Mouse (Mus musculus) CH12.LX (cell line): ENCODE measurements around the gene Mdga1. TPM values are rescaled to one million over a fixed set of nuclear protein-coding genes. Genes with fewer than 3 reads are reported as not detected.

Experiments used
- DNase-seq: peaks from one replicate; pipeline ENCODE4 v3.0.0-alpha.2; 2013; ENCODE audit errors: extremely low read depth
- H3K27ac ChIP-seq: 2 replicates; pipeline ENCODE4 v1.5.1; 2012; ENCODE audit warnings: low read depth, mild to moderate bottlenecking, control low read depth, moderate library complexity; ENCODE audit not compliant: insufficient read depth
- H3K27me3 ChIP-seq: replicated peaks from 2 replicates; pipeline ENCODE3; 2012; ENCODE audit warnings: inconsistent platforms
- H3K36me3 ChIP-seq, 2 experiments: replicated peaks in 1 of 2; 2 replicates each; pipeline versions ENCODE3 to v1.6.1; 2012; ENCODE audit warnings: inconsistent platforms in 1 of 2, low read length in 1 of 2, mild to moderate bottlenecking in 1 of 2, mixed read lengths in 1 of 2, moderate library complexity in 1 of 2; ENCODE audit not compliant: control insufficient read depth in 1 of 2, insufficient read depth in 1 of 2
- H3K4me1 ChIP-seq, 2 experiments: 2 replicates each; pipeline ENCODE4 v1.6.1; 2012; ENCODE audit warnings: inconsistent platforms in 1 of 2, moderate library complexity in 1 of 2; ENCODE audit not compliant: insufficient read depth in 2 of 2, control insufficient read depth in 1 of 2
- H3K4me2 ChIP-seq: 2 replicates; pipeline ENCODE4 v1.6.1; 2012; ENCODE audit warnings: low read depth, mild to moderate bottlenecking, control low read depth; ENCODE audit not compliant: poor library complexity, insufficient read depth, severe bottlenecking
- H3K4me3 ChIP-seq, 3 experiments: fragments of 150-350 bp in 1 of 3; sonication (generic) in 1 of 3; replicated peaks in 1 of 3; 2 replicates each; pipeline versions ENCODE3 to v1.5.1; 2011 to 2012; ENCODE audit warnings: low read depth in 2 of 3, low read length in 2 of 3, mild to moderate bottlenecking in 2 of 3, moderate library complexity in 2 of 3, control low read depth in 1 of 3, improper control_type of control experiment in 1 of 3, inconsistent platforms in 1 of 3, mixed read lengths in 1 of 3; ENCODE audit not compliant: poor library complexity in 1 of 3
- H3K79me2 ChIP-seq: replicated peaks from 2 replicates; pipeline ENCODE4 v1.6.1; 2012; ENCODE audit warnings: mild to moderate bottlenecking, moderate library complexity; ENCODE audit not compliant: control insufficient read depth, poor library complexity, insufficient read depth, severe bottlenecking; ENCODE audit errors: extremely low read depth
- H3K9ac ChIP-seq: 2 replicates; pipeline ENCODE4 v1.6.1; 2012; ENCODE audit warnings: low read depth, mild to moderate bottlenecking, control low read depth, moderate library complexity; ENCODE audit not compliant: insufficient read depth
- H3K9me3 ChIP-seq: replicated peaks from 2 replicates; pipeline ENCODE3; 2012; ENCODE audit warnings: low read length, inconsistent platforms, mixed read lengths
- BHLHE40 ChIP-seq: IDR thresholded peaks from 2 replicates; pipeline ENCODE4 v1.6.1; 2011; ENCODE audit warnings: mild to moderate bottlenecking, low read depth, low read length, improper control_type of control experiment
- CHD2 ChIP-seq: IDR thresholded peaks from 2 replicates; pipeline ENCODE4 v1.6.1; 2011; ENCODE audit warnings: low read length, improper control_type of control experiment
- EP300 ChIP-seq: IDR thresholded peaks from 2 replicates; pipeline ENCODE4 v1.6.1; 2011; ENCODE audit warnings: low read length, improper control_type of control experiment
- ETS1 ChIP-seq: conservative IDR thresholded peaks from 2 replicates; pipeline ENCODE4 v1.6.1; 2012; ENCODE audit warnings: low read depth, mild to moderate bottlenecking, inconsistent platforms, low read length, improper control_type of control experiment, moderate library complexity
- IRF4 ChIP-seq: IDR thresholded peaks from 2 replicates; pipeline ENCODE4 v1.6.1; 2014; ENCODE audit warnings: low read depth, mild to moderate bottlenecking, inconsistent platforms, low read length, improper control_type of control experiment
- MAX ChIP-seq: IDR thresholded peaks from 2 replicates; pipeline ENCODE4 v1.6.1; 2011; ENCODE audit warnings: low read length, improper control_type of control experiment
- MAZ ChIP-seq: IDR thresholded peaks from 2 replicates; pipeline ENCODE4 v1.6.1; 2012; ENCODE audit warnings: low read depth, mild to moderate bottlenecking, inconsistent platforms, low read length, improper control_type of control experiment, moderate library complexity
- NELFE ChIP-seq: IDR thresholded peaks from 2 replicates; pipeline ENCODE4 v1.6.1; 2011; ENCODE audit warnings: low read depth, low read length, improper control_type of control experiment
- POLR2A ChIP-seq: IDR thresholded peaks from 2 replicates; pipeline ENCODE4 v1.6.1; 2011; ENCODE audit warnings: low read depth, mild to moderate bottlenecking, improper control_type of control experiment, low read length
- POLR2AphosphoS2 ChIP-seq: IDR thresholded peaks from 2 replicates; pipeline ENCODE4 v1.6.1; 2011; ENCODE audit warnings: low read depth, low read length, improper control_type of control experiment
- TBP ChIP-seq: conservative IDR thresholded peaks from 2 replicates; pipeline ENCODE4 v1.6.1; 2011; ENCODE audit warnings: low read depth, low read length, improper control_type of control experiment
- TCF12 ChIP-seq: IDR thresholded peaks from 2 replicates; pipeline ENCODE4 v1.6.1; 2014; ENCODE audit warnings: low read depth, mild to moderate bottlenecking, inconsistent platforms, low read length, improper control_type of control experiment
- USF1 ChIP-seq: IDR thresholded peaks from 2 replicates; pipeline ENCODE4 v1.6.1; 2014; ENCODE audit warnings: low read depth, mild to moderate bottlenecking, inconsistent platforms, low read length, improper control_type of control experiment
- USF2 ChIP-seq: conservative IDR thresholded peaks from 2 replicates; pipeline ENCODE4 v1.6.1; 2011; ENCODE audit warnings: low read depth, low read length, improper control_type of control experiment
- ZKSCAN1 ChIP-seq: IDR thresholded peaks from 2 replicates; pipeline ENCODE4 v1.6.1; 2012; ENCODE audit warnings: low read depth, inconsistent platforms, low read length, improper control_type of control experiment, borderline replicate concordance
- ZMIZ1 ChIP-seq: IDR thresholded peaks from 2 replicates; pipeline ENCODE4 v1.6.1; 2012; ENCODE audit warnings: low read depth, mild to moderate bottlenecking, inconsistent platforms, low read length, improper control_type of control experiment
- dilution Hi-C: fragments of 300-500 bp; cut with MboI; formaldehyde crosslinking; loops from 2 replicates; pipeline ENCODE4 v1.14.3; 2020; ENCODE audit warnings: low sequenced_read_pairs; ENCODE audit not compliant: extremely low pct_unique_long_range_greater_than_20kb, extremely low pct_ligation_motif_present
- in situ Hi-C: fragments of 300-500 bp; cut with MboI; formaldehyde crosslinking; loops from 3 replicates; pipeline ENCODE4 v1.14.3; 2019; ENCODE audit warnings: low sequenced_read_pairs, low pct_ligation_motif_present, low pct_unique_long_range_greater_than_20kb, mixed read lengths
- polyA plus RNA-seq: library from polyadenylated mRNA; unstranded; fragments of >175 nt; gene quantifications from 2 replicates; pipeline ENCODE4 v1.2.1, GENCODE M21; 2012; ENCODE audit warnings: low read depth; ENCODE audit not compliant: insufficient read length
- total RNA-seq, 2 experiments: library from RNA; depleted of rRNA; stranded (reverse); fragments of 300-350 nt in 1 of 2; fragments of >200 nt in 1 of 2; gene quantifications; 2 replicates each; pipeline ENCODE4 v1.2.3; 2012 to 2014

The Mdga1 gene
- total RNA-seq (2012; rRNA removed), result 0.25 and 0.38 TPM in 2 replicates
- total RNA-seq (2014; rRNA removed), result 0.34 and 0.39 TPM in 2 replicates
- 0.29 and 0.65 TPM in 2 replicates for polyA plus RNA-seq

- H3K27me3 ChIP-seq, result peaks cover 7% of the 10 kb centered on the region
- dilution Hi-C loops, result no loop called here
Measured at GRCm38 (mm10) chr17:29970037-29970555, at the start of gene Mdga1. Gene Mdga1 (minus strand): TSS chr17:29970087.

GRCm38 (mm10) chr17:30018927-30019610, 49.2 kb upstream of the Mdga1 start:
- Histone ChIP-seq H3K79me2 (peaks cover 5% of the 10 kb centered on the region), H3K27me3 (no peaks in the 10 kb centered on the region), H3K27ac (no peak overlapping the region), H3K4me3 (no peak overlapping the region), H3K4me1 (peaks cover 0 to 9% of the 10 kb centered on the region in 2 experiments; a peak in 1 of 4 replicates), H3K9ac (no peak overlapping the region), H3K9me3 (peaks cover 3% of the 10 kb centered on the region), H3K4me2 (no peak overlapping the region), H3K36me3 (peaks cover 0 to 36% of the 10 kb centered on the region in 2 experiments)
- no peak for DNase-seq
- TF ChIP-seq ZKSCAN1 (no peak), USF1 (no peak), TBP (no peak), POLR2AphosphoS2 (no peak), MAX (no peak)
- in situ Hi-C loops (no loop called here), dilution Hi-C loops (no loop called here)

More at GRCm38 (mm10) chr17:29970037-29970555, at the start of gene Mdga1:
- H3K9me3 ChIP-seq, result no peaks in the 10 kb centered on the region
- no peak for TF ChIP-seq TCF12
- no peak for TF ChIP-seq ZMIZ1
- TF ChIP-seq MAZ, result no peak
- TF ChIP-seq USF2, result no peak
- TF ChIP-seq IRF4, result no peak
- TF ChIP-seq CHD2, result no peak
- no peak for TF ChIP-seq ZKSCAN1
- no peak for TF ChIP-seq EP300
- TF ChIP-seq POLR2AphosphoS2, result no peak
- no peak for TF ChIP-seq NELFE
- no peak for TF ChIP-seq MAX
- TF ChIP-seq POLR2A, result no peak
- no peak for TF ChIP-seq ETS1
- TF ChIP-seq BHLHE40, result no peak
- H3K9ac ChIP-seq, result no peak within 1 kb of the TSS
- H3K4me3 ChIP-seq, result no peak within 1 kb of the TSS
- no peaks in the 10 kb centered on the region for H3K36me3 ChIP-seq
- H3K4me1 ChIP-seq, result peaks cover 7 to 21% of the 10 kb centered on the region in 2 experiments
- no peak for DNase-seq
- no peak within 1 kb of the TSS for H3K4me2 ChIP-seq
- in situ Hi-C loops, result no loop called here
- H3K79me2 ChIP-seq, result no peaks in the 10 kb centered on the region
- H3K27ac ChIP-seq, result no peak within 1 kb of the TSS
